Mouse (Mus musculus) gastrocnemius, postnatal 10 days (tissue): ENCODE results near the gene Prr5. TPM values are rescaled to one million over a fixed set of nuclear protein-coding genes. Genes with fewer than 3 reads are reported as not detected.

ENCODE experiments used
- DNase-seq: peaks from one replicate; pipeline ENCODE4 v3.0.0; 2021; ENCODE audit warnings: mixed read lengths
- total RNA-seq, 2 experiments: library from RNA; stranded (reverse); gene quantifications; 2 replicates each; pipeline ENCODE4 v1.2.3; 2021

The Prr5 gene
- total RNA-seq, 2 experiments from 2014 or later = 12.3 to 12.7 TPM

DNA sequence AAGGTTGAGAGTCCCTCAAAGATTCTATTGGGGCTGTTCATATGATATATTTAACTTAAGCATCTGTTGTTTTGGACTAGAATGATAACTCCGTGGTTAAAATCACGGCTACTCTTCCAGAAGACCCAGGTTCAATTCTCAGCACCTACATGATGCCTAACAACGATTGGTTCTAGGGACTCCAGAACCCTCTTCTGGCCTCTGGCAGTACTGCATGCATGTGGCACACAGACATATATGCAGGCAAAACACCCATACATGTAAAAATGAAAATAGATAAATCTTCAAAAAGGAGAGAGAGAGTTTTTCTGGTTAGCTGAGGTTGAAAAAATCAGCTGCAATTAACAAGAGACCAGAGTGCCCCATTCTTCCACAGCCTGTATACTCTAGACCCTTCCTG is 12.7 kb upstream of the Prr5 start:
- DNase-seq = no peak

DNA sequence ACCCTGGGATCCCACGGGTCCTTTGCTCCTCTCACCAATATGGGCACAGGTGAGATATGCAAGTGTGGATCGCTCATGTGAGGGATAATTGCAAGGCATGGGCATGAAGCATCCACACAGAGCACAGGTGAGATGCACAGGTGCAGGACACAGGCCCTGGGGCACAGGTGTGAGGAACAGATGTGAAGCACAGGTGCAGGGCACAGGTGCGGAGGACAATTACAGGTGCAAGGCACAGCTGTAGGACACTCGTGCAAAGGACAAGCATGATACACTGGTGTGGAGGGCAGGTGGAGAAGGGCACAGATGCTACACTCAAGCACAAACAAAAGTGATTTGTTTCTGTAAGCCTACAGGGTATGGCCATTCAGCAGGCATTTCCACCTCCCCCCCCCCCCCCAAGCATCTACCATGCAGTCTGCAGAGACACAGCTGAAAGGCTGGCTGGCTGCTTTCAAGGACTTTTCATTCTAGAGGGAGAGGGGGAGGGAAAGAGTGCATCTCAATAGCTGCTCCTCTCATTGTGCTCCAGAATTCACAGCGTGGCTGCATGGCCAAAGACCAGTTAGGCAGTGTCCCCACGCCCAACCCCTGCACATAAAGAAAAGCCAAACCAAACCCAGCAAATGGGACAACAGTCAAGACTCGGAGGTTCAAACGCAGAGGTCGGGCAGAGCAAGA is 11.9 kb upstream of the Prr5 start:
- DNase-seq = no peak

DNA sequence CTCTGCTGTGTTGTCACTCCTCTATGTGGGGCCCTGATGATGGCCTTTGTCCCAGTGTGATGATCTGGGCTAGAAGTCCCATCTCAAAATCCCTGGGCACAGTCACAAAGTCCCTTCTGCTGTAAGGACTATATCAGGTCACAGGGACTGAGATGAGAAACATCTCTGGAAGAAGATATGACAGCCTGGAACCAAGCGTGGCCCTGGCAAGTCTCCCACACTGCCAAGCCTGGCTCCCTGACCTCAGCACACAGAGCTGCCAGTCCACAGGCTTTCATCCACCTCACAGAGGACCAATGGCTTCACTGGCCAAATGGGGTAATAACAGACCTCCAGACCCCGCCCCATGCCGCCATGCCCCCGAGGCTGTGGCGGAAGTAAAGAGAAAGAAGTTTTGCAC is 10.8 kb upstream of the Prr5 start:
- DNase-seq = peak; percentile 66

DNA sequence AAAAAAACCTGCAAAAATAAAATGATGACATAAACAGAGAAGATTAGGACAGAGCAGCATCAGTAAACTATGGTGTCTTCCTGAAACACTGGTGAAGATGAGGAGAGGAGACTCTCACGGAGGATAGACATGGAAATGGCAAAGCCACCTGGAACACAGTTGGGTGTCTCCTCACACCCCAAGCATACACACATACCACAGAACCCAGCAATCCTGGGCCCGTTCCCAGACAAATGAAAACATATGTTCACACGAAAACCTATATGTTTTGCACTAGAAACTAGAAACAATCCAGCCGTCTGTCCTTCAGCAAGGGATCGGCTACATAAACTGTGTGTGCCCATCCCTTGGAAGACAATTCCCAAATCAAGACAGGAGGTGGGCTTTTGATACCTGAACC is 9.6 kb upstream of the Prr5 start:
- no peak for DNase-seq

DNA sequence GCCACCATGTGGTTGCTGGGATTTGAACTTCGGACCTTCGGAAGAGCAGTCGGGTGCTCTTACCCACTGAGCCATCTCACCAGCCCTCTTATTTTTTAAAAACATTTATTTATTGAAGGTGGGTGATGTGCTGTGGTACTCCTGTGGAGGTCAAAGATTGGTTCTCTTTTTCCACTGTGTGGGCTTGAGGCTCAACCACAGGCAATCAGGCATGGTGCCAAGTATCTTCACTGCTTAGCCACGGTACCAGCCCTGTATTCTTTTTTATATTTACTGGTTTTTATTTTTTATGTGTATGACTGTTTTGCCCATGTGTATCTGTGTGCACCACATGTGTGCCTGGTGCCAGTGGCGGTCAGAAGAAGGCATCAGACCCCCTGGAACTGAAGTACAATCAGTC is 8.1 kb upstream of the Prr5 start:
- no peak for DNase-seq

DNA sequence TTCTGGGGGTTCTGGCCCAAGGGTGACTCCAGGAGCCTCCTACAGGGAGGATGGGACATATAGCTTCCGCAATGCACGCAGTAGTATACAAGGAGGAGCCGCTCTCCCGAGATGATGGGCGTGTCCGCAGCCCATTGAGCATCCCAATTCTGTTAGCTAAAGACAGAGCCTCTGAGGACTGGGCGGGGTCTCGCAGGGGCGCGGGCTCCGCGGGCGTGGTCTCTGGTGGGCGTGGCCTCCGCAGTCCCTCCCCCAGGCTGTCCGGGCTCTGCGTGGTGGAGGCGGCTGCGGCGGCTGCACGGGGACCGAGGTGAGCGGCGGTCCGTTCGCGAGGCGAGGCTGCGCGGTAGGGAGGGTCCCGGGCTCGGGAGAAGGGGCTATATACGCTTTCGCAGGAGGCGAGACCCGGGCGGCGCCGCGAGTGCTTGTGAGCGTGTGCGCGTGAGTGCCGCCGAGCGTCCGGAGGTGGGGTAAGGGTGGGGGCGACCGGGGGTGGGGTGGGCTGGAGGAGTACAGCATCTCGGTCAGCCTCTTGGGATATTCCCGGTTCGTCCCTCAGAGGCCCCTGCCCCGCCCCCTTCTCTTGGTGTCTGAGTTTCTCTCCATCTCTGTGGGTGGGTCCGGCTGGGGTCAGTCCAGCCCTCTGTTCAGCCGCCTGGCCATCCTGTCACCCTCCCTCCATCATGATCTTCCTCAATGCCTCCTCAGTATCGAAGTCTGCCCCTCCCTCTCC is 6.3 kb upstream of the Prr5 start:
- DNase-seq = peak; percentile 75

DNA sequence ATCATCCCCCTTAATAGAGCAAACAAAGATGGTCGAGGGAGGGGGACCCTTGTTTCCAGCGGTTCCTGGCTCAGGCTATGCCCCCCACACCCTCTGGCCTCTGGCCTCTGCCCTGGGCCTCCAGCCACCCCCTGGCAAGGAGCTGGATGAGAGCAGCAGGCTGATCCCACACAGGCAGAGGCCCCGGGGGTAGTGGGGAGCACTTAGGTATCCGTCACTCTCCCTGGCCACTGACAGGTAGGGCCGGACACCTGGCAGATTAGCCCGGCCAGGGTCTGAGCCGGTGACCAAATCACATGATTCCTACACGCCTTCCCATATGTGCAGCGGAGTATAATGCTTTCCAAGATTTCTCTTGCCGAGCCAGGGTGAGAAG is 5.7 kb upstream of the Prr5 start:
- no peak for DNase-seq

DNA sequence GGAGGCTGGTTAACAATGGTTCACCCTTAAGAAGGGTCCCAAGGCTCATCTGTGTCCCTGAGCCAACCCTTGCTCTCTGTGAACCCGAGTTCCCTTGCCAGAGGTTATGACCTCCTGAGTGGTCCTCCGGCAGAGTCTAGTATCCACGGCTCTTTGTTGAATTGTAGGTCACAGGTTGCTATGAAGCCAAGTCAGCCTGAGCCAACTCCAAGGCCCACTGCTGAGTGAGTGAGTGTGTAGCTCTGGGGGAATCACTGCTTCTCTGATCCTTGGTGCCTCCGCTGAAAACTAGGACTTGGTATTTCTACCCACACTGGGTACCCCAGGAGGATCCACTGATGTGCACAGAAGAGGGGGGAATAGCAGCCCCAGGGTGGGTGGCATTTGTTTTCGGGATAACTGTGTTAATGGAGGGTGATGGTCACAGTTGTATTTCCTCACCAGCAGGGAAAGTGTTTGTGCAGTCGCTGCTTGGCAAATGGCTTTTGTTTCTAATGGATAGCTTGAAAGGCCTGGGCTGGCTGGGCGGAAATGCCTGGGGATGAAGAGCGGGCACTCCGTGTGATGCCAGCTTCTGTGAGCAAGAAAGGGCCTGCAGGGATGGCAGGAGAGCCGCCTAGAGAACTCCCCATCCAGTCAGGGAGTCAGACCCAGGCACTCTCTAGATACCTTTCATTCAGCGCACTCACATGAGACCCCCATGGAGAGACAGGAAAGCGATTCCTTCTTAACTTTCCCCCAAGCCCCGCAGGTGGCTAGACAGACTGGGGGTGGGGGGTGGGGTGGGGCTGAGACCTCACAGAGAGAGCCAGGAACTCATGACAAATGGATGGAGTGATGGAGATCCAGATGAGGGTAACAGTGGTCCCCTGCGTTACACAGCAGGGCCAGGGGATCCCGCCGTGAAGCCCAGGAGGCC is 4.6 kb upstream of the Prr5 start:
- DNase-seq = no peak

DNA sequence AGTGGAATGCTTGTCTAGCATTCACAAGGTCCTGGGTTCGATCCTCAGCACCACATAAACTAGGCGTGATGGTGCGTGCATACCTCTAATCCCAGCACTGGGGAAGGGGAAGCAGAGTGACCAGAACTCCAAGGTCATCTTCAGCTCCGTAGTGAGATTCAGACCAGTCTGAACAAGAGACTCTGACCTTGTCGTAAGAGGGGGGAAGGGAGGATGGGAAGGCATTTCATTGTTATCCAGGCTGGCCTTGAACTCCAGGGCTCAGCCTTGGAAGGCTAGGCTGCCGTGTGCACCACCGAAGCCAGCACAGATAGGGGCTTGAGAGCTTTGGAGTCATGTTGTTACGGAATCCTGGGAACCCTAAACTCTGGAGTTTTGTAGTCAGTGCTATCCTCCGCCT is 3.8 kb upstream of the Prr5 start:
- DNase-seq = no peak

DNA sequence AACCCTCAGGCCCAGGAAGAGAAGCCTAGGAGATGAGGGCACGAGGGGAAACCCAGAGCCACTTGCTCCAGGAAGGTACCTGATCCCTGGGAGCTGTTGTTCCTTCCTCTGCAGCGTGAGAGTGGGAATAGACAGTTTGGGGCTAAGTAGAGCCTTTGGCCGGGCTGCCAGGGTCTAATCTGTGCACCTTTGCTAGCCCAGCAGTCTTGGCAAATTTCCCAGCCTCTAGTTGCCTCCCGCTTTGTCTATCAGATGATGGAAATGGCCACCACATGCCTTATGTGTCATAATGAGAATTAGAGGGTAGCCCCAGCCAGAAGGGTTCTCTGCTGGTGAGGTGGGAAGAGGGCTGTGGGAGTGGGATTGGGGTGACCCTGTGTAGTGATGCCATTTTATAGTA is 3.4 kb upstream of the Prr5 start:
- no peak for DNase-seq

DNA sequence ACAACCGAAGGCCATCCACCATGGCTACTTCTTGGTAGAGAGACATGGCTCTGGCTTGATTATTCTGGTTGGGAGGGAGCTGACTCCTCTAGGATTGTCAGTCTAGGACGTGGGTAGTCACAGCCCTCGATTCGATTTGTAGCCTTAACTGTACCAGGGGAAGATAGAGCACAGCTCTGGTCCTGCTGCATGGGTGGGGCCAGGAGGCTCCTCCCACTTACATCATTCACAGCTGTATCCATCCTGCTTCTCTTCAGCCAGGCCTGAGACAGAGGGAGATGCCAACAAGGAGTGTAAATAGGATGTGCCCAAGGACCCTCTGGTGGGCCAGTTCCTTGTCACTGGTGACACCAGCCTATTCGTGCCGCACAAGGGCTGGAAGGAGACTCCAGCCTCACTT is 1.8 kb upstream of the Prr5 start:
- no peak for DNase-seq

DNA sequence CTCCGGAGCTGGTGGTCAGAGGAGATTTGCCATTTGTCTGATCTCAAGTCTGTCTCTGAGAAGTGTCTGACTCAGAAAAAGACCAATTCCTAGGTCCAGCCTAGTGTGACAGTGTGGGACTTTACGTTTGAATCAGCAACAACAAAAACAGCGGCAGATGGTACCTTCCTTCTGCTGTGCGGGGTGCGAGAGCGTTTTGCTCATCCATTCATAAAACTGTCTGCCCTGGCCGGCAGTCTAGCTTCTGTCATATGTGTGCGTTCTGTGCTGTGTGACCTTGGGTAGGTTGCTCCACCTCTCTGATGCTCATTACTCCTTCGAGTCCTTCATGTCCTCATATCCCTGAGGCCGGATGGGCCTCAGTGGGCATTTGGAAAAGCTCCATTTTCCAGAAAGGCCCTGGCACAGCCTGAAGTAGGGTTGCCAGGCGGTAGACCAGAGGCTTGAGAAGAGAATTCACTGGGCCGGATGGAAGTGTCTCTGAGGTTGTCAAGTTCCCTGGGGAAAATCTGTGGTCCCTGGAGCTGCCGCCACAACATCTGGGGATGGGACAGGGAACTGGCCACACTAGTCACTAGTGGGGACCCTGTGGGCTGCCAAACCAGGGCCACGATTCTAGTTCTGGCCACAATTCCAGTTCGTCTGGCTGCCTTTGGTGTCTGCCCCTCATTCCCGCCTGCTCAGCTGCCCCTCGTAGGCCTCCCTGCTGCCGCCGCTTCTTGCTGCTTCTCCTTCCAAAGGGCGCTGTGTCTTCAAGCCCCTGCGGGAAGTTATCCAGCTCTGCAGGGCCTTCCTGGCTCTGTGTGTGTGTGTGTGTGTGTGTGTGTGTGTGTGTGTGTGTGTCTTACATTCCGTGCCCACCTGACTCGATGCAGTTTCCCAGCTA is 594 bp downstream of the Prr5 start:
- no peak for DNase-seq

DNA sequence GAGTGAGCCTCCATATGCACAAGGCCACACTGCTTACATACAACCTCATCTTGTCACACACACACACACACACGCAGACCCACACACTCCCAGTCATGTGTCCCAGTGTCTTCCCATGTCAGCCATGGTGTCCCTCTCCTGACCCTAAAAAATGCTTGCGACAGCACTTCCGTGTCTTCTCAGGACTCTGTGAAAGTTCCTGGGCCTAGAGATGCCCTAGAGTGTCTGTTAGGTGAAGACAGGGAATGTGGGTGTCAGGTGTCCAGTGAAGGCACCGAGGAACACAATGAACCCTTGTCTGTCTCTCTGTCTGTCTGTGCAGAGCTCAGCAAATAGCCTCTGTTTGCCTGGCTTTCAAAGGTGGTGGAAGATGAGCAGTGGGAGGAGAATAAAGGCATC is 1.2 kb downstream of the Prr5 start:
- no peak for DNase-seq

DNA sequence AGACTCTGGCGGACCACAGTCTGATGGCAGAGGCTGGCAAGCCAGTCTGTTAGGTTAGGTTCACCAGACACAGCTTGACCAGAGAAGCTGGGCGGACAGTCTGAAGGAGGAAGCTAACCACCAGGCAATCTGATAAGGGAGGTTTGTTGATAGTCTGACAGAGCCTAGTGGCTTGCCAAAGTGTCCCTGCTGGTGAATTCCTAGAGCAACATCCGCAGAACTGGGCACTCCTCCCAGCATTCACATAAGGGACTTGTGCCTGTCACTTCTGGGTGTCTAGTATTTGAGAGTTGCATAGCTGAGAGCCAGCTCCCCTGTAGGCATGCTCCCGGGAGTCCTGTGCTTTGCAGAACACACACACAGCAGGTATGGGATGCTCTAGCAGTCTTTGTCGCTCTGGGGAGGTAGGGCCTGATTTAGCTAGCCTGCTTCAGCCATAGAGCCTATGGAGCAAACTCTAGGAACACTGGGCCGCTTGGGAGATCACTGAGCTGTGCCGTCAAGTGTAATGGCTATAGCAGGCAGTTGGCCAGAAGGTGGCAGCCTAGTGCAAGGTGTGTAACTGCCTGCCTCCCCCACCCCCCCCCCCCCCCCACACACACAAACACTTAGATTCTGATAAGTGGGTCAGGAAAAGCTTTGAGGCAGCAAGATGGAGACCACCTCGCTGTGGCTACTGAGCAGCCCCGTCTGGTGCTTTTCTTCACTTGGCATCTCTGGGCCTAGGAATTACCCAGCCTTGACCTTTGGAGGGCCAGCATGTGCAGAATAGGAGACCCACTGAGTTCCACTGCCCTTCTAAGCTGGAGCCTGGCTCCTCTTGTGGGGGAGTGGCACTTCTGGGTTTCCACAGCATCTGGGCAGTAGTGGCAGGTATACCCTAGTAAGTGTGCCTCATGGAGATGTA is 2.2 kb downstream of the Prr5 start:
- peak; percentile 49 for DNase-seq

DNA sequence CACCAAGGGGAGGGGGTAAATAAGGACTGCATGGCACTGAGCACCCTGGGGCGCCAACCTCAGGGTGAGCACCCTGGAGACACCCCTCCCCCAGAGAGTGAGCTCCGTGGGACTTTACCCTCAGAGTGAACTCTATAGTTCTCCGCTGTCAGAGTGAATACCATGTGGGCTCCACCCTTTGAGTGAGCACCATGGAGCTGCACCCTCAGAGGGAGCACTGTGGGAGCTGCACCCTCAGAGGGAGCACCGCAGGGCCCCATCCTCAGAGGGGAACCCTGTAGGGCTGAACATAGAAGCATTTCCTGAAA is 2.8 kb downstream of the Prr5 start:
- no peak for DNase-seq

DNA sequence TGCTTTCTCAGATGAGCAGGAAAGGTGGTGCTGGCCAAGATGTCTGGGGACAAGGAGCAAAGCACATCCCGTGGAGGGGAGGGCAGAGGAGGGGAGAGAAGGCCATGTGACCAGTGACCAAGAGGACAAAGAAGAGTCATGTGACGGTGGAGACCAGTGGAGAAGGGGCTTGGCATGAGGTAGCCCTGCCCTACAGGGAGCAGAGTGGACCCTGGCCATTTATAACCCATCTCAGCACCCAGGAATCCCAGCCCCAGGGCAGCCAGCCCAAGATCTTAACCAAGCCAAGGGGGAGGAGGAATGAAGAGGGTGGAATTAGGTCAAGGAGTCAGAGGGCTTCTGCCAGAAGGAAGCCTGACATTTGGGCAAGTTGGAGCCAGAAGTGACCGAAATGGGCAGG is 3.2 kb downstream of the Prr5 start:
- DNase-seq = no peak

DNA sequence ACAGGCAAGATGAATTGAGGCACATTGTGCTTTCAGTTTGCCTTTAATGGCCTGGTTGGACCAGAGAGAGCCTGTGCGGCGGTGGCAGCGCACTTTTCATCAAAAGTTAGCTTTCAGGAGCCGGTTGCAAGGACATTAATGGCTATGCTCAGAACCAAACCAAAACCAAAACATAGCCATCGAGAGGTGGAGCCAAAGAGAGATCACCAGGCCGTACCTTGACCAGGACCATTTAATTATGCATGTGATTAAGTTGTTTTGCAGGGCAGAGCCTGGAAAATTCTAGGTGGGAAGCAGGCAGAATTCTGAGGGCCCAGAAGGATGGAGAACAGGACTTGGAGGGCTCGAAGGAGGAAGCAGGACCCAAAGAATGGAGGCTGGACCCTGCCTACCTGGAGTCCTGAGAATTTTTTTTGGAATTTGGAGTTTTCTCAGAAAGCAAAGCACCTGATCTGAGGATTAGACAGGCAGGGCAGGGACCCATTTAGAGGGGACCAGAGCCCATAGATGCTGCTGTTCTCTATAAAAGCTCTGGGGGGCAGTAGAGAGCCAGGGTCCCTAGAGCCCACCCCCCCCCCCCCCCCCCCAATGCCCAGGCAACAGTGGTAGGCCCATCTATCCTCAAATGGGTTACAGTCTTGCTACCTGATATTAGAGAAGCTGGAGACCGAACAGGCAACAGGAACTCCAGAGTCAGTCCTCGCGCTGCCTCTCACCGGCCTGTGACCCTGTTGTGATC is 5.1 kb downstream of the Prr5 start:
- no peak for DNase-seq

DNA sequence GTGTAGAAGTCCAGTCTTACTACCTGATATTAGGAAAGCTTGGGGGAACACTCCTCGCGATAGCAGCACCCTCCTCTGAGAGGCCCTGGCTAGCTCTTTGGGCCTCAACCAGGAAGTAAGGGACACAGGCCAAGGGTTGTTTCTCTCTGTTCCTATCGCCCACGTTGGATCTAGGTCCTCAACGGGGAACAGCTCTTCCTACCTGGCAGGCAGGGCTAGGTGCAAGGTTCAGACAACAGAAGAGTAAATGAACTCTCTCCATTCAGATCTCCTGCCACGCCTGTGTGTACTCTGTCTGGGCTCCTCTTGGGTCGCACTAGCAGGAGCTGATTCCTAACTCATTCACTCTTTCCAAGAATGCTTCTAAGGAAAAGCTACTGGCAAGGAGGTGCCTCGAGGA is 5.9 kb downstream of the Prr5 start:
- DNase-seq = no peak

DNA sequence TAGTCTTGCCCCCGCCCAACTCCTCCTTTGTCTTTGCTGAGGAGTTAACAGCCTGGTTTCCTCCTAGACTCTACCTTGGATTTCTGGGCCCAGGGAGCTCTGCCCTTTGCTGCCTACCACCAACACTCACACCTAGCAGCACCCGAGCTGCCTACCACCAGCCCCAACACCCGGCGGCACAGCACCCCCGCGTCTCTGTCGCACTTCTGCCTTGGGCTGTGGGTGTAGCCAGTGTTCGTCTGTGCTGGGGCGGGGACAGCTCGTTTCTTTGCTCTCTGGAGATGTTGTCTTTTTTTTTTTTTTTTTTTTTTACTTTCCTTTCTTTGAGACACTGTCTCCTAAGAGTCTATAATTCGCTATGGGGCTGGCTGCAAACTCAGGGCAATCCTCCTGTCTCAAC is 8.5 kb downstream of the Prr5 start:
- no peak for DNase-seq

DNA sequence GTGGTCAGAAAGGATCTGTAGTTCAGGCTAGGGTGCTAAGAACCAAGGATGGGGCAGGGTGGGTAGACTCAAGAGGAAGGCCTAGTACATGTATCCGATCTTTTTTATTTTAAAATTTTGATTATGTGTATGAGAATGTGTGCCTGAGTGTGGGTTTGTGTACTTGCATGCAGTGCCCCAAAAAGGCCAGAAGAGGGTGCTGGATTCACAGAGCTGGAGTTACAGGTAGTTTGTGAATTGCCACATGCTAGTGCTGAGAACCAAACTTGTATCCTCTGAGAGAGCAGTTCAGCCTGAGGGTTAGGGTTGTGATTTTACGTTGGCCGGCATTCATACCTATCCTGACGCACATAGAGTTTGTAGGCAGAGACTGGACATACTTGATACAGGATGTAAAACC is 9.7 kb downstream of the Prr5 start:
- no peak for DNase-seq

DNA sequence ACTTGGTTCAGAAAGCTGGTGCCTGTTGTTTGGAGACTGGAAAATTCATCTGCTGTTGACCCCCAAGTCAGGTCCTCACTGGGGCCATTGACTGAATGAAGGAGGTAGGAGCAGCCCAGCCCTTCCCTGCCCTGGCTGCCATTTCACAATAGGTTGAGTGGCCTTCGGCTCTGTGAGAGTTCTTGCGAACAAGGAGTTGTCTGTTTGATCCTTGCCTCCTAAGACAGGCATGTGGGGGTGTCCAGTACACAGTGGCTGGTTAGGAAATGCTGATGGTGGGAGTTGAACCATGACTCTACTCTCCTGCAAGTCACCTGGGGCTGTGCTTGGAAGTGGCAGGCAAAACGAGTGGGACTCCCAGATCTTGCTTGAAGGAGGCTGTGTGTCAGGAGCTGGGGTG is 10.4 kb downstream of the Prr5 start:
- no peak for DNase-seq
